Comparison of ENCODE assay signal across 8 mouse cellular contexts in genomic region chr1:132298425-132298800, GRCm38 (mm10). TPM values are rescaled to one million over a fixed set of nuclear protein-coding genes. Genes with fewer than 3 reads are reported as not detected.
DNase-seq lines count a peak whose midpoint lies in the region; ATAC-seq and TF ChIP-seq lines count a peak whose summit lies in the region.

Klhdc8a (plus strand) TSS chr1:132298626.

- DNase-seq in ES-E14 (ENCODE audit: low read depth, low spot score): no peak
- peak; percentile 45 to 71 for DNase-seq in adrenal gland, postnatal 4 days (ENCODE audit: low spot score in 2 of 2)
- peak; percentile 53 for DNase-seq in forebrain, embryonic 10.5 days (ENCODE audit: extremely low spot score, low spot score)
- peak; percentile 44 for DNase-seq in layer of hippocampus, adult 9-10 months (ENCODE audit: low spot score)
- DNase-seq in lung, adult 2 months: no peak
- DNase-seq in right cerebral cortex, adult 18-20 months: peak; percentile 69
- no peak for DNase-seq in thymus, postnatal 36 days

- peaks cover 93% of the 10 kb centered on the region for H3K27me3 ChIP-seq in forebrain, embryonic 10.5 days (ENCODE audit: poor library complexity, severe bottlenecking)

- H3K36me3 ChIP-seq in ES-E14 (ENCODE audit: control insufficient read depth, insufficient read depth, low read length, poor library complexity, severe bottlenecking): no peaks in the 10 kb centered on the region
- H3K36me3 ChIP-seq in forebrain, embryonic 10.5 days (replicated peaks): no peaks in the 10 kb centered on the region

- H3K27ac ChIP-seq in ES-E14 (ENCODE audit: insufficient read depth, low read depth, low read length, poor library complexity, severe bottlenecking): no peak within 1 kb of the TSS
- peak within 1 kb of the TSS; percentile 85 for H3K27ac ChIP-seq in forebrain, embryonic 10.5 days

- H3K9ac ChIP-seq in ES-E14 (ENCODE audit: insufficient read depth, low read depth, low read length, poor library complexity, severe bottlenecking): peak within 1 kb of the TSS; percentile 42

- H3K9me3 ChIP-seq in ES-E14 (ENCODE audit: control insufficient read depth, insufficient read depth, low read depth, low read length): no peaks in the 10 kb centered on the region
- no peaks in the 10 kb centered on the region for H3K9me3 ChIP-seq in forebrain, embryonic 10.5 days

- no peak for TF ChIP-seq POLR2A in lung, adult 2 months (IDR thresholded peaks at IDR 0.05; ENCODE audit: borderline replicate concordance, extremely low read depth, low read depth, low read length)

- peak; percentile 27 to 32; a peak in 1 of 4 replicates for ATAC-seq in hematopoietic stem cell, adult 5-6 weeks (replicated peaks in 1 of 2; ENCODE audit: insufficient read depth in 1 of 2, low FRiP score in 2 of 2, low TSS enrichment in 1 of 2, low read depth in 1 of 2, poor library complexity in 2 of 2, severe bottlenecking in 2 of 2)

- 1% methylated on average over 28 of the region's 28 CpGs for WGBS in forebrain, embryonic 10.5 days
- 3% methylated on average over 28 of the region's 28 CpGs for WGBS in lung, adult 2 months

- in situ Hi-C loops in ES-E14 (cut with MboI; ENCODE audit: low sequenced_read_pairs in 2 of 2, unreplicated experiment in 2 of 2): no loop called here

- TF ChIP-seq CTCF in lung, adult 2 months (IDR thresholded peaks at IDR 0.05; ENCODE audit: insufficient read depth, low read length): no peak

- H3K4me1 ChIP-seq in ES-E14 (ENCODE audit: control insufficient read depth in 2 of 2, insufficient read depth in 2 of 2, low read length in 2 of 2, poor library complexity in 1 of 2): peaks cover 0 to 5% of the 10 kb centered on the region in 2 experiments; a peak in 1 of 4 replicates
- peaks cover 78% of the 10 kb centered on the region for H3K4me1 ChIP-seq in forebrain, embryonic 10.5 days
- H3K4me1 ChIP-seq in lung, adult 2 months (ENCODE audit: control insufficient read depth, insufficient read depth, low read length): no peaks in the 10 kb centered on the region

- peak within 1 kb of the TSS; percentile 60 to 76 for H3K4me3 ChIP-seq in ES-E14 (ENCODE audit: insufficient read depth in 1 of 2, low read depth in 1 of 2, low read length in 2 of 2, poor library complexity in 1 of 2, severe bottlenecking in 1 of 2)
- H3K4me3 ChIP-seq in forebrain, embryonic 10.5 days: peak within 1 kb of the TSS; percentile 80
- peak within 1 kb of the TSS; percentile 31 for H3K4me3 ChIP-seq in lung, adult 2 months (replicated peaks; ENCODE audit: extremely low read depth, low read depth, low read length)

TF ChIP-seq in ES-E14, 5 proteins besides CTCF, POLR2A, EP300 and RAD21:
- TF ChIP-seq MAFK (IDR thresholded peaks at IDR 0.05; ENCODE audit: insufficient read depth, low read depth, low read length) (no peak), ZC3H11A (IDR thresholded peaks at IDR 0.05; ENCODE audit: borderline replicate concordance, low read depth, low read length) (no peak), HCFC1 (IDR thresholded peaks at IDR 0.05; ENCODE audit: borderline replicate concordance, insufficient read depth, low read length) (no peak), CHD2 (IDR thresholded peaks at IDR 0.05; ENCODE audit: low read depth, low read length) (no peak), ZNF384 (IDR thresholded peaks at IDR 0.05; ENCODE audit: low read depth, low read length) (no peak)
TF ChIP-seq in ES-E14: peak in this region for 0.

RNA-seq across cellular contexts. Expression of gene Klhdc8a, which starts in this region (rescaled TPM):
- total RNA-seq in ES-E14 (2012; rRNA removed): 1.2 and 2.8 TPM in 2 replicates
- 100 to 1,000 TPM; 100 to 109 TPM for total RNA-seq in adrenal gland, postnatal 4 days (2021)
- polyA plus RNA-seq in forebrain, embryonic 10.5 days (2016; fragmentation: Nextera tagmentation; extraction: Ambion mirVana): 0.30 and 0.33 TPM in 2 replicates
- total RNA-seq in hematopoietic stem cell, adult 5-6 weeks (2017): not detected in 2 replicates
- polyA plus RNA-seq in lung, adult 2 months (2012; rRNA removed): 3.2 and 4.6 TPM in 2 replicates

Comparison
In these comparisons a context has a peak if more than half of its experiments do, and no peak if none do; other contexts are left out.
1. RNA of gene Klhdc8a (total RNA-seq): 100 to 109 TPM in adrenal gland, postnatal 4 days; 1.2 to 2.8 TPM in ES-E14 and not detected in hematopoietic stem cell, adult 5-6 weeks; every median in the first group is over 10 times any median in the second.
2. Peak in DNase-seq, H3K4me3 ChIP-seq and H3K27ac ChIP-seq in forebrain, embryonic 10.5 days; RNA of the gene not detected or under 1 TPM.
3. Peak in ATAC-seq in hematopoietic stem cell, adult 5-6 weeks; RNA of the gene not detected or under 1 TPM.
4. DNase-seq: peak in adrenal gland, postnatal 4 days (2 of 2), layer of hippocampus, adult 9-10 months (single experiment) and right cerebral cortex, adult 18-20 months (single experiment); none in ES-E14 (single experiment), lung, adult 2 months (single experiment) and thymus, postnatal 36 days (0 of 2).
5. Peak in every context shown above with its lines, with median percentiles within 50 percentile points of each other: H3K4me3 ChIP-seq.